Mouse (Mus musculus): ENCODE results near the gene Fam47e.

The Fam47e gene

GRCm38 (mm10) chr5:92602691-92603690, 48.1 kb downstream of the Fam47e start, which contains the start of gene Stbd1:
Gene Stbd1 (plus strand): TSS chr5:92603041.
- DNase-seq (ENCODE audit: low read depth, low spot score), result peak; percentile 36

DNA sequence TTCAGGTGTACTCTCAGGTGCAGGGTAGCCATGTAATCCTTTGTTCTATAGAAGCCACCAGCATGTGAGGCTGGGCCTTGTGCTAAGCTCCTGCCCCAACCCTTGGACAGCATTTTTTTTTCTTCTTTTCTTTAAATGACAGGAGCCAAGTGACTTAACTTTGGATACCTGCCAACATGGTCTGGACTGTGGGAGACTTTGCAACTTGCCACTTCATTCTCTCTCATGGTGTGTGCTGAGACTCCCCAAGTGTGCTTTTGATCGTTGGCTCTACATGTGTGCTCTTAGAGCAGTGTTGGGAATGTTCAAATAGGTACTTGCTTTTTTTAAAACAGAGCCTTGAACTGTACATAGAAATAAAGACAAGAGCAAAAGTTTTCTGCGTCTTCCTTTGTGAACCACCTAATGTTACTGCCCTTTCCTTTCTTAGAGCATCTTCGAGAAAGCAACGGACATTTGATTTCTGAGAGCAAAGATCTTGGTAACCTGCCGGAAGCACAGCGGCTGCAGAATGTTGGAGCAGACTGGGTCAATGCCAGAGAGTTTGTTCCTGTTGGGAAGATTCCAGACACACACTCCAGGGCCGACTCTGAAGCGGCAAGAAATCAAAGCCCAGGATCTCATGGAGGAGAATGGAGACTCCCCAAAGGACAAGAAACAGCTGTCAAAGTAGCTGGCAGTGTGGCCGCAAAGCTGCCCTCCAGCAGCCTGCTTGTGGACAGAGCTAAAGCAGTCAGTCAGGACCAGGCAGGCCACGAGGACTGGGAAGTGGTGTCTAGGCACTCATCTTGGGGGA, 49.8 kb downstream of the Fam47e start:
- no peak for DNase-seq (ENCODE audit: low read depth, low spot score)

GRCm38 (mm10) chr5:92607492-92608229, 52.8 kb downstream of the Fam47e start:
- no peak for DNase-seq (ENCODE audit: low read depth, low spot score)

- no peak for DNase-seq (ENCODE audit: low read depth, low spot score)
Measured at GRCm38 (mm10) chr5:92612756-92613155, 57.9 kb downstream of the Fam47e start.

GRCm38 (mm10) chr5:92621883-92622282, 67.0 kb downstream of the Fam47e start:
- DNase-seq (ENCODE audit: low read depth, low spot score), result no peak

DNA sequence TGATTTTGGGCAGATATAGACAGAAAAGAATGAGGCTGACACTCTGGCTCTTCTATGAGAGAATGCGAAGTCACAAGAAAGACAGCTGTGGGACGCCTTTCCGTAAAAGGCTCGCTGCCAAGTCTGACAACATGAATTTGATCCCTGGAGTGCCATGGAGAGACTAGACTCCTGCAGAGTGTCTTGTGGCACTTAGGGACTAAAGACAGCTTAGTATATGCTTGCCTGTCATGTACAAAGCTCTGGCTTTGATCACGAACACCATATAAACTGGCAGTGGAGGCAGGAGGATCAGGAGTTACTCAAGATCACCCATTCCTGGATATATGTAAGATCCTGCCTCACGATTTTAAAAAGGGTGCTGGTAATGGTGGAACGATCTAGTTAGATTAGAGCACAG, 73.0 kb downstream of the Fam47e start:
- DNase-seq (ENCODE audit: low read depth, low spot score), result no peak

DNA sequence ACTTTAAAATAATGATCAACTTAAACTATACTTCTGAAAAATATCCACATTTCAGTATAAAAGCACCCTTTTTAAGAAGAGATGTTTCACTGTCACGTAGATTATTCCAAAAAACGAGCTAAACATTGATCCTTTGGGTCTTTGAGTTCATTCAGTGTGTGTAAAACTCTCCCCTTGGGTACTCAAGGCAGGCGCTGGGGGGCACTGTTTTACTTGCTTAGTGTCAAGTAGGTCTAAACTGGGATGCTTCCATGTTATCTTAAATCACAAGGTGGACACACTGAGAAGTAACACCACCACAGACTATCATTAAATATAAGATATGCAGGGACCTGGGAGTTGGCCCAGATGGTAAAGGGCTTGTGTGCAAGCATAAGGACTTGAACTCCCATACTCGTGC, 78.7 kb downstream of the Fam47e start:
- no peak for DNase-seq (ENCODE audit: low read depth, low spot score)

DNA sequence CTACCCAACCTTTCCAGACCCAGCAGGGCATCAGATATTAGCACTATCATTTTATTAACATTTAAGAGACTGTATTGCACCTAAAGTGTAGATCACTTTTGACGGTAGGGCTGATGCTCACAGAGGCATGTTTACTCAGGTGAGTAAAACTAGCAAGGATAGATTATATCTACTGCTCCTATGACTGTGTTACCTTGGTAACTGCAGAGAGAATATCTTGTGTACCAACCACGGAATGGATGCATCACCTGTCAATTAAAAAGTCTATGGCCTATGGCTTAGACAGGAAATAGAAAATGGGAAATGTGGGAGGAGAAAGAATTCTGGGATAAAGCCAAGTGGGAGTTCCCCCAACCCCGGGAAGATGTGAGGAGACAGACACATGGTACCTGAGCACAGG, 80.0 kb downstream of the Fam47e start:
- DNase-seq (ENCODE audit: low read depth, low spot score), result no peak

- DNase-seq (ENCODE audit: low read depth, low spot score), result no peak
Measured at GRCm38 (mm10) chr5:92635891-92636290, 81.0 kb downstream of the Fam47e start.

DNA sequence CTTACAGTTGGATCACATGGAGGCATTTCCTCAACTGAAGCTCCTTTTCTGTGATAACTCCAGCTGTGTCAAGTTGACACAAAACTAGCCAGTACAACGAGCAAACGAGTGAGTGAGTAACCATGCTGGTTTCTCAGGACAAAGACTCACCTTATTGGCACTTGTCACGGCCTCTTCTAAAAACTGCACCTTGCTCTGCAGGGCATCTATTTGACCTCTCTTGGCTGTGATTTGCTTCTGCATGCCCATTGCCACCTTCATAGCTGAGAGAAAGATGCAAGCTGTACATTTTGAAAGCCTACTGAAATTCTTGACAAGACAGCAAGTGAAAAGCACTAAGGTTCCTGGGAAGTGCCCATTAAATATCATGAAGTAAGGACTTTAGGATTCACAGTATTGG, 86.0 kb downstream of the Fam47e start:
- no peak for DNase-seq (ENCODE audit: low read depth, low spot score)

Data from WW6 (cell line).